Mouse (Mus musculus) forebrain, embryonic 16.5 days (tissue): Measurements from ENCODE around the gene Dmp1. TPM values are rescaled to one million over a fixed set of nuclear protein-coding genes. Genes with fewer than 3 reads are reported as not detected.

Experiments used
- ATAC-seq: fragments of 200-750 bp; cut with Nextera tagmentation; 2 replicates; pipeline ENCODE4 v1.8.0; 2017; ENCODE audit warnings: mild to moderate bottlenecking, moderate library complexity
- H3K27ac ChIP-seq: fragments of 300-500 bp; sonication (generic); 2 replicates; pipeline ENCODE4 v1.5.1; 2014; ENCODE audit warnings: low read length, control low read depth
- H3K27me3 ChIP-seq: fragments of 300-500 bp; sonication (generic); replicated peaks from 2 replicates; pipeline ENCODE4 v1.6.1; 2014; ENCODE audit warnings: low read length; ENCODE audit not compliant: control insufficient read depth, insufficient read depth
- H3K36me3 ChIP-seq: fragments of 300-500 bp; sonication (generic); 2 replicates; pipeline ENCODE4 v1.6.1; 2014; ENCODE audit not compliant: control insufficient read depth, insufficient read depth
- H3K4me1 ChIP-seq: fragments of 300-500 bp; sonication (generic); replicated peaks from 2 replicates; pipeline ENCODE4 v1.6.1; 2014; ENCODE audit warnings: low read length; ENCODE audit not compliant: control insufficient read depth, insufficient read depth
- H3K4me2 ChIP-seq: fragments of 300-500 bp; sonication (generic); 2 replicates; pipeline ENCODE4 v1.6.1; 2014; ENCODE audit warnings: mild to moderate bottlenecking, low read length, control low read depth
- H3K4me3 ChIP-seq: fragments of 300-500 bp; sonication (generic); replicated peaks from 2 replicates; pipeline ENCODE4 v1.5.1; 2014; ENCODE audit warnings: mild to moderate bottlenecking, low read length, control low read depth
- H3K9ac ChIP-seq: fragments of 300-500 bp; sonication (generic); replicated peaks from 2 replicates; pipeline ENCODE4 v1.6.1; 2014; ENCODE audit warnings: low read depth, low read length, control low read depth
- H3K9me3 ChIP-seq: fragments of 300-500 bp; sonication (generic); 2 replicates; pipeline ENCODE4 v1.6.1; 2016; ENCODE audit warnings: low read length; ENCODE audit not compliant: control insufficient read depth
- WGBS: fragments of 180-500 bp; shearing (Covaris S2); extraction: QIAGEN DNeasy Blood & Tissue Kit; methylation state at CpG from one replicate; pipeline ENCODE4 v1.1.7; 2014; 5-methylcytosine and 5-hydroxymethylcytosine counted together
- polyA plus RNA-seq: library from polyadenylated mRNA; unstranded; fragments of >200 nt; fragmentation: Nextera tagmentation; extraction: Ambion mirVana; gene quantifications from 2 replicates; pipeline ENCODE4 v1.2.1, GENCODE M21; 2015

The Dmp1 gene
- polyA plus RNA-seq, result 0.34 and 1.4 TPM in 2 replicates

DNA sequence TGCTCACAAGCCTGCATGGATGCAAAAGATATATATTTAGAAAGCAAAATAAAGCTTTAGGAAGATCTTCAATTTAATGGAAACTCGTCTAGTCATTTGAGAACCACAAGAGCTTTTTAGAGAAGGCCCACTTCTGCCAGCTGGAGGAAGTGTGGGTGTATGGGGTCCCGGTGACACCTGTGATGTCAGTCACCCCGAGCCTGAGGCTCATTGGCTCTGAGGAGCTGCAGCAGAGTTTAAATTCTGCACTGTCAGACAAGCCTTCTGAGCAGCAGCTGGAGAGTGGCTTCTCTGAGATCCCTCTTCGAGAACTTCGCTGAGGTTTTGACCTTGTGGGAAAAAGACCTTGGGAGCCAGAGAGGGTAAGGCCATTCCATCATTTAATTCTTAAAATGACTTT is at the start of gene Dmp1:
Gene Dmp1 (plus strand): TSS at position 263 of the 400 bp plus-strand sequence.
- no peak within 1 kb of the TSS for H3K4me3 ChIP-seq
- 76% methylated on average over 5 of the region's 5 CpGs for WGBS
- no peak for ATAC-seq
- no peak within 1 kb of the TSS for H3K9ac ChIP-seq
- H3K4me1 ChIP-seq, result 0 out of 2 replicates have a peak, but pooled peaks cover 4% of the 10 kb centered on the region
- no peaks in the 10 kb centered on the region for H3K27me3 ChIP-seq
- H3K36me3 ChIP-seq, result no peaks in the 10 kb centered on the region
- no peaks in the 10 kb centered on the region for H3K9me3 ChIP-seq
- H3K27ac ChIP-seq, result no peak within 1 kb of the TSS
- H3K4me2 ChIP-seq, result no peak within 1 kb of the TSS

DNA sequence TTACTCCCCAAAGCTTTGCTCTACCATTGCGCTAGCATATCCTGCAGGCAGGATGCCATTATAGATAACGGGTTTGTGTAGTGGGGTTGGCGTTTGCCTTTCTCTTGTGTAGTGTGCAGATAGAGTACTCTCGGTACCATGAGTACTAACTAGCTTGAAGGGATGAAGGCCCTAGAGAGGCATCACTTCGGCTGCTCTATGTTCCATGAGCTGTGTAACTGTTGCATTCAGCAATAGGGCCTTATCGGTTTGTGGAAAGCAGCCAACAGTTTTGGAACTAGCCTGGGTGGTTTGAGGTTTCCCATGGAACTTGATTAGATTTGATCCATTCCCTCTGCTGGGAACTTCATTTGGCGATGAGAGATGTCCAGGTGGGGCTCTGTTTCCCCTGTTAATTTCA is 44.7 kb upstream of the Dmp1 start:
- Histone ChIP-seq H3K9ac (no peak overlapping the region), H3K36me3 (no peaks in the 10 kb centered on the region), H3K27me3 (no peaks in the 10 kb centered on the region), H3K9me3 (no peaks in the 10 kb centered on the region), H3K4me1 (no peaks in the 10 kb centered on the region; the same call in 1 of the 2 replicates), H3K4me3 (no peak overlapping the region), H3K4me2 (no peak overlapping the region), H3K27ac (no peak overlapping the region)
- 92% methylated on average over 7 of the region's 7 CpGs for WGBS
- ATAC-seq, result no peak

DNA sequence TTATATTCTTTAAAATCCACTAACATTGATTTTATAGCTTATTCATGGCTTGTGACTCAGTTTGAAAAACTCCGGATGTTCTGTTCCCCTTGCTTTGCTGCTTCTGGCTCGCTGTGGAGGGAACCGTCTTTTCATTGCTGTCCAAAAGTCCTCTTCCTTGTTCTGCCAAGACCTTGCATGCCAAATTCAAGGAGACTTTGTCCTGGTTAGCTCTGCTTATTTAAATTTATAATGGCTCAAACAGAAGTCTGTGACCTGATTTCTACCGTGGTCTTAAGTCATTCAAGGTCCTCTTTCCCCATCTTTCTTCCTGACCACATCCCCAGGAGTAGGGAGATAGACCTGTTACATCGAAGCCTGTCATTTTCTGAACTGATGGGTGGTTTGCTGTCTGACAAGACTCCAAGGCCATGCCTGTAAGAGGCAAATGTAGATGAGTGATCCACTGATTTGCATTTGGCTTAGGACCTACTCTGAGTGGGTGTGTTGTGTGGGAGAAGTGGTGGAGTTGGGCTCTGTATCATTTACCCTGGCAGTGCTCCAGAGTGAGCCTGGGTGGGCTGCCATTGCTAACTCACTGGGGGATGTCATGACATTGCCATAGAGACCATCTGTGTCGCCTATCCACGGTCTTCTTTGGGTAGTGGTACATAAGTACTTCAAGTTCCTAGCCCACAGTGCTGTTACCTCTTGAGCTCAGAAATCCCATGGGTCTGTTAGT is 43.9 kb upstream of the Dmp1 start:
- ATAC-seq, result peak; percentile 45; the same call in 1 of the 2 replicates

DNA sequence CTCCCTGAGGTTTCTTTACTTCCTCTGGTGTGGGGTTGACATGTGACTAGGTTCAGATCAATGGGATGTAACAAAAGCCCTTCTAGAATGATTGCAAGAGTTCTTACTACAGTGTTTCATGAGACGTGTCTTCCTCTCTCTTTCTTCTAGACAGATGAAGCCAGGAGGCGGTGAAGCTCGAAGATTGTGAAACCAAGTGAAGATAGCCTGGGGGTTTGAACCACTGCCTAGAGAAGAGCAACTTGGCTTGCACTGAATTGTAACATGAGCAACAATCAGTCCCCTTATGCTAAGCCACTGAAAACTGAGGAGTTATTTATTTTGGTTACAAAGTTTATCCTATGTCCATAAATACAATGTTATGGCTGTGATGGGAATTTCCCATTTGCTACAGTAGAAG is 41.8 kb upstream of the Dmp1 start:
- Histone ChIP-seq H3K4me2 (no peak overlapping the region), H3K9me3 (no peaks in the 10 kb centered on the region), H3K4me3 (no peak overlapping the region), H3K4me1 (no peaks in the 10 kb centered on the region; the same call in 1 of the 2 replicates), H3K9ac (no peak overlapping the region), H3K36me3 (no peaks in the 10 kb centered on the region), H3K27ac (no peak overlapping the region), H3K27me3 (no peaks in the 10 kb centered on the region)
- no peak for ATAC-seq
- 84% methylated on average over 3 of the region's 3 CpGs for WGBS

More for the DNA sequence above, 43.9 kb upstream of the Dmp1 start:
- 74% methylated on average over 7 of the region's 7 CpGs for WGBS
- H3K4me3 ChIP-seq, result no peak overlapping the region
- H3K27ac ChIP-seq, result no peak overlapping the region
- H3K9ac ChIP-seq, result no peak overlapping the region
- no peaks in the 10 kb centered on the region for H3K9me3 ChIP-seq
- H3K4me2 ChIP-seq, result no peak overlapping the region
- no peaks in the 10 kb centered on the region for H3K27me3 ChIP-seq
- H3K4me1 ChIP-seq, result no peaks in the 10 kb centered on the region; the same call in 1 of the 2 replicates
- H3K36me3 ChIP-seq, result no peaks in the 10 kb centered on the region

DNA sequence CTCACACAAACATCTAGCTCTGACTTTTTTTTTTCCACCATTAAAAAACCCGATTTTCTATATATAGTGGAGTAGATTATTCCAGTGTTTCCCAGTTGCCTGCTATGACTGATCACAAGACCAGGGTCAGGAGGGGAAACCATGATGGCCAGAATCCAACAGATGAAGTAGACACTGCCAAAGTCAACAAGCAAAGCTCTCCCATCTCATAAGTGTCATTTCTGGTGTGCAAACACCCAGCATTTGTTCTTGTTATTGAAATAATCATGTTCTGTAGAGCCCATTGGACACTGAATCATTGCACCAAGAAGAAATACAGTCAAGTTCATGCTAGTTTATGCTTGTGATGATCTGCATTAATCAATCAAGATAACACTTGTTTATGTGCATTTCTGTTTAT is 41.0 kb upstream of the Dmp1 start:
- no peak for ATAC-seq
- Histone ChIP-seq H3K9ac (no peak overlapping the region), H3K4me3 (no peak overlapping the region), H3K4me1 (no peaks in the 10 kb centered on the region; the same call in 1 of the 2 replicates), H3K27me3 (no peaks in the 10 kb centered on the region), H3K27ac (no peak overlapping the region), H3K4me2 (no peak overlapping the region), H3K36me3 (no peaks in the 10 kb centered on the region), H3K9me3 (no peaks in the 10 kb centered on the region)
- 83% methylated on average over 1 of the region's 1 CpGs for WGBS

DNA sequence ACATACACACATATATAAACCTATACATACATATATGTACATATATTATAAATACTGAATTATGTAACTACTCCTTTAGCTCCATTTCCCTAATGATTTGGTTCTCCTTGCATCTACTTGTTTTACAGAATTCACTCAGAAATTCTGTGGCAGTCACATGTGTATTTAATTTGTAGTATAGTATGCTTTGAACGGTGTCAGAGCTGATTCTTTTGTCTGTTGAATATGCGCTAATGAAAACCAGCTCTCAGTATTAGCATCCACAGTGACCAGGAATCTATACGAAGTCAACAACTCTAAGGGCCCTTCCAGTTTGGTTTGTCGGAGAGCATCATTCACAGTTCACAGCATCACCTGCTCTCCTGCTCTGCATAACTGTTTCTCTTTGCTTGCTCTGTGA is 38.9 kb upstream of the Dmp1 start:
- no peaks in the 10 kb centered on the region for H3K36me3 ChIP-seq
- H3K9me3 ChIP-seq, result no peaks in the 10 kb centered on the region
- no peak overlapping the region for H3K4me3 ChIP-seq
- no peak overlapping the region for H3K27ac ChIP-seq
- no peaks in the 10 kb centered on the region for H3K27me3 ChIP-seq
- no peak overlapping the region for H3K4me2 ChIP-seq
- H3K9ac ChIP-seq, result no peak overlapping the region
- WGBS, result 79% methylated on average over 4 of the region's 4 CpGs
- ATAC-seq, result no peak
- H3K4me1 ChIP-seq, result no peaks in the 10 kb centered on the region; the same call in 1 of the 2 replicates

DNA sequence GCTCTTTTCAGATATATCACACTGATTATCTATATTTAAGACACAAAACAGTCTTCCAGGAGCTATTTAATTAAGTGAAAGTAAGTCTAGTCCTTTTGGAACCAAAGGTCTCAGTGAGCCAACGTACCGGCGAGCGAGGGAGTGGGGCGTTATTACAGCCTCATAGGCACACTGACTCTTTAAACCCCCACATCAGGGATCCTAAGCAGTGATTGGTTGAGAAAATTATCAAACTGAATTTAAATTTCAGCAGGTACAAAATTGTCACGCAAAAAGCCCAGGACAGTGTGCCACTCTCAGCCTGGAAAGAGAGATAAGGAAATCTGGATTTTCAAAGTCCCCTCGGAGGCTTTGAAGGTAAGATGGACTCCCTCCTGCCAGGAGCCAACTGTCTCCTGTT is 32.0 kb upstream of the Dmp1 start, which contains the start of gene Dspp:
Gene Dspp (plus strand): TSS at position 301 of the 400 bp plus-strand sequence.
- ATAC-seq, result no peak
- no peaks in the 10 kb centered on the region for H3K27me3 ChIP-seq
- H3K4me1 ChIP-seq, result no peaks in the 10 kb centered on the region
- no peak within 1 kb of the TSS for H3K4me3 ChIP-seq
- no peak within 1 kb of the TSS for H3K9ac ChIP-seq
- 91% methylated on average over 7 of the region's 7 CpGs for WGBS
- H3K9me3 ChIP-seq, result no peaks in the 10 kb centered on the region
- no peak within 1 kb of the TSS for H3K27ac ChIP-seq
- no peaks in the 10 kb centered on the region for H3K36me3 ChIP-seq
- no peak within 1 kb of the TSS for H3K4me2 ChIP-seq

DNA sequence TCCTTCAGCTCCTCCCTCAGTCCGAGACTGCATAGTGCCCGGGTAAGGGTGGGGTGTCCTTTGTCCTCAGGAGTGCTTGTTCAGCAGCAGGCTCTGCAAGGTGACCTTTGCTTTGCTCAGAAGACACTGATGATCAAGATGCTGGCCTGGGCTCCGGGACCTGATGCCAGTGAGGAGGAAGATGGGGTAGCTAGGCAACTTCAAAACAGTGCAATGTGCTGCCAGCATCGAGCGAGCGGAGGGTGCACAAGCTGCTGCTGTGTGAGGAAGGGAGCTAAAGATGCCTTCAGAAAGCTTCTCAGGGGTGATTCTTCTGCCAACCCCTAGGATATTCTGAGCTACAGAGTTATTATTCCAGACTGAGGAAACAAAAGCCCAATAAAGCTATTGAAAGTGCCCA is 29.3 kb upstream of the Dmp1 start:
- no peak overlapping the region for H3K9ac ChIP-seq
- H3K27ac ChIP-seq, result no peak overlapping the region
- H3K4me1 ChIP-seq, result no peaks in the 10 kb centered on the region
- H3K4me2 ChIP-seq, result no peak overlapping the region
- ATAC-seq, result peak; percentile 40; the same call in 1 of the 2 replicates
- 68% methylated on average over 6 of the region's 6 CpGs for WGBS
- no peaks in the 10 kb centered on the region for H3K36me3 ChIP-seq
- no peaks in the 10 kb centered on the region for H3K9me3 ChIP-seq
- H3K4me3 ChIP-seq, result no peak overlapping the region
- H3K27me3 ChIP-seq, result no peaks in the 10 kb centered on the region

DNA sequence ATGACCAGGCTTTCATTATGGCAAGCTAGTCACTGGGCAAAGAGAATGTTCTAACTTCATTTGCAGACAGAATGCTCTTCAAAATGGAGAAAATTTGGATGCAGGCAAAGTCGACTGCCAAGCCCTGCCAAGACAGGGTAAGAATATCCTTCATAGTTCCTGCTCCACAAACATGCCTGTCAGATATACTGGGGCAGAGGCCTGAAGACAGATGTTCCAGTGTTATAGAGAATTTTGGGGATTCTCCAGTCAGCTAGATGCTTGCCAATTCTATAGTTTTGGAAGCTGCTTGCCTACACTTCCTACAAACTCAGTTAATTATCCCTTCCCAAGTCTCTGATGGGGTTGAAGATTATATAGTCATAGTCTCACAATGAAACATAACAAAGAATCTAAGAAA is 18.7 kb upstream of the Dmp1 start:
- no peak overlapping the region for H3K27ac ChIP-seq
- no peaks in the 10 kb centered on the region for H3K4me1 ChIP-seq
- ATAC-seq, result no peak
- H3K9ac ChIP-seq, result no peak overlapping the region
- H3K4me2 ChIP-seq, result no peak overlapping the region
- H3K9me3 ChIP-seq, result 0 out of 2 replicates have a peak, but pooled peaks cover 2% of the 10 kb centered on the region
- no peaks in the 10 kb centered on the region for H3K36me3 ChIP-seq
- H3K4me3 ChIP-seq, result no peak overlapping the region
- 96% methylated on average over 1 of the region's 1 CpGs for WGBS
- H3K27me3 ChIP-seq, result no peaks in the 10 kb centered on the region
